Mouse (Mus musculus) myocyte (in vitro differentiated cells): Measurements from ENCODE around the gene Iqch.

Experiments used
- CEBPB ChIP-seq: IDR thresholded peaks from 2 replicates; pipeline ENCODE4 v1.6.1; 2011; ENCODE audit warnings: mild to moderate bottlenecking, moderate library complexity; ENCODE audit not compliant: poor library complexity, insufficient read depth, severe bottlenecking
- MAX ChIP-seq: IDR thresholded peaks from one replicate; pipeline ENCODE4 v1.6.1; 2011; ENCODE audit warnings: low read depth, mild to moderate bottlenecking, control low read depth
- MYOD1 ChIP-seq, 3 experiments: IDR thresholded peaks; one replicate each; pipeline ENCODE4 v1.6.1; 2011; ENCODE audit warnings: control low read depth in 2 of 3, low read depth in 2 of 3, mild to moderate bottlenecking in 2 of 3, moderate library complexity in 1 of 3; ENCODE audit not compliant: insufficient read length in 2 of 3, control insufficient read depth in 1 of 3
- POLR2A ChIP-seq: IDR thresholded peaks from one replicate; pipeline ENCODE4 v1.6.1; 2011; ENCODE audit warnings: low read depth, mild to moderate bottlenecking, control low read depth, moderate library complexity; ENCODE audit not compliant: insufficient read length
- SRF ChIP-seq: IDR thresholded peaks from one replicate; pipeline ENCODE4 v1.6.1; 2011; ENCODE audit warnings: low read depth; ENCODE audit not compliant: control insufficient read depth, insufficient read length
- TCF3 ChIP-seq: IDR thresholded peaks from one replicate; pipeline ENCODE4 v1.6.1; 2011; ENCODE audit warnings: low read depth, control low read depth; ENCODE audit not compliant: insufficient read length
- USF1 ChIP-seq: IDR thresholded peaks from one replicate; pipeline ENCODE4 v1.6.1; 2011; ENCODE audit warnings: low read depth, mild to moderate bottlenecking, control low read depth, moderate library complexity

- TF ChIP-seq MYOD1 (IDR thresholded peaks at IDR 0.05; ENCODE audit: control insufficient read depth in 1 of 3, insufficient read length in 2 of 3, low read depth in 2 of 3) (no peak), POLR2A (no peak), CEBPB (no peak), MAX (no peak), USF1 (no peak), SRF (peak; percentile 91), TCF3 (no peak)
These were observed 64.8 kb downstream of the Iqch start for GRCm38 (mm10) chr9:63537489-63537888.
